26 mouse cellular contexts compared by ENCODE assay signal in the genomic region with DNA sequence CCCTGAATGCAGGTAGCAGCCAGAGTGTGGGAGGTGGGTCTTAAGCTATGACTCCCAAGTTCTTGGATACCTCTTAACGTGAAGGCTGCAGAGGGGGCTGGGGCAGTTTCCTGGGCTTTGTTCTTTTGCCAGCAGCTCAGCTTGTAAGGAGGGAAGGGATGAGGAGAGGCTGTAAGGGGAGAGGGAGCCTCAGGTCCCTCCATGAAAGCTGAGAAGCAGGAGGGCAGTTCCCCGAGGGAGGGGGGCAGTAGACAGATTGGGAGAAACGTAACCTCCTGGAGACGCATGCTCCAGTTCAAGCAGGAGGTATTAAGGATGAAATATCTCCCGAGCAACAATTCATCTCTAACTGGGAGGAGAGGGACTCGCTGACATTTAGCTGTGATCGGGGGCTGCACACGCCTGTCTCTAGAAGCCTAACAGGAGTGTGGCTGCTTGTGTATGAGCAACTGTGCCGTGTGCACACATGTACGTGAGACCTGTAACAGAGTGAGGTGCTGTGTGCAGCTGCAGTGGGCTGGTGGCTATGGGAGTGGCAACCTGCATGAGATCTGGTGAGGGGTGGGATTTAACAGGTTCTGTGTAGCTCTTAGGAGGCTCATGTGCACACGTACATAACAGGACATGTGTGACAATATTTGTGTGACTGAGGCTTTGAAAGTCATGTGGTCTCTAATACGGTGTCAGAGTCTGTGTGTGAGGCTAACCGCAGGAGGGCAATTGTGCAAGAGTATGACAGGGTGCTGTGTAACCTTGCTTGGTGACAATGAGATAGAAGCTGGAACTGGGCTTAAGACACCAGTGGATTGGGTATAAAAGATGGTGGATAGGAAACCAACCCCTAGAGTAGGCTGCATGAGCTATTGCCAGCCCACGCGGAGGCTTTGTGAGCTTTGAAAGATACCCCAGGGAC. TPM values are rescaled to one million over a fixed set of nuclear protein-coding genes. Genes with fewer than 3 reads are reported as not detected.
A peak's percentile ranks its signal among the peaks of the same experiment; 100 is the strongest.
DNase-seq lines count a peak whose midpoint lies in the region; ATAC-seq and TF ChIP-seq lines count a peak whose summit lies in the region.
"Had no signal": no experiment of that assay in that cellular context is flagged by ENCODE, and none has a peak within 500 bp of the region (broad histone marks: within the 10 kb centered on the region; RNA-seq: fewer than 3 reads in every experiment).

No protein-coding gene starts in this region.

- no peak overlapping the region for H3K4me2 ChIP-seq in hindbrain, postnatal 0 days (ENCODE audit: low read depth, low read length)
- H3K4me2 ChIP-seq in hindbrain, embryonic 12.5 days (replicated peaks): no peak overlapping the region
- peak overlapping the region; percentile 13 for H3K4me2 ChIP-seq in limb, embryonic 12.5 days
- H3K4me2 ChIP-seq: heart, embryonic 11.5 days; liver, embryonic 13.5 days had no signal

- H3K79me2 ChIP-seq in C2C12 (ENCODE audit: control insufficient read depth, insufficient read depth): no peaks in the 10 kb centered on the region

- WGBS in hindbrain, postnatal 0 days: 49% methylated on average over 15 of the region's 15 CpGs
- 53% methylated on average over 15 of the region's 15 CpGs for WGBS in hindbrain, embryonic 12.5 days
- WGBS in embryonic facial prominence, embryonic 10.5 days: 58% methylated on average over 15 of the region's 15 CpGs
- WGBS in limb, embryonic 12.5 days: 48% methylated on average over 15 of the region's 15 CpGs

- no peak overlapping the region for H3K9ac ChIP-seq in hindbrain, postnatal 0 days (replicated peaks; ENCODE audit: low read length)
- no peak overlapping the region for H3K9ac ChIP-seq in hindbrain, embryonic 12.5 days
- no peak overlapping the region for H3K9ac ChIP-seq in limb, embryonic 12.5 days (replicated peaks)
- H3K9ac ChIP-seq: liver, embryonic 13.5 days had no signal

- no peak overlapping the region for H3ac ChIP-seq in C2C12 (ENCODE audit: control insufficient read depth, insufficient read length, low read depth)

- no peaks in the 10 kb centered on the region for H3K36me3 ChIP-seq in hindbrain, postnatal 0 days (ENCODE audit: insufficient read depth, low read length)
- no peaks in the 10 kb centered on the region for H3K36me3 ChIP-seq in hindbrain, embryonic 12.5 days
- H3K36me3 ChIP-seq in C2C12 (ENCODE audit: control insufficient read depth, insufficient read depth): no peaks in the 10 kb centered on the region
- no peaks in the 10 kb centered on the region for H3K36me3 ChIP-seq in embryonic facial prominence, embryonic 10.5 days (replicated peaks)
- no peaks in the 10 kb centered on the region for H3K36me3 ChIP-seq in limb, embryonic 12.5 days
- H3K36me3 ChIP-seq: liver, embryonic 13.5 days had no signal

- H3K4me1 ChIP-seq in hindbrain, postnatal 0 days (ENCODE audit: insufficient read depth, low read length): no peaks in the 10 kb centered on the region
- H3K4me1 ChIP-seq in hindbrain, embryonic 12.5 days: peaks cover 9% of the 10 kb centered on the region; the same call in 1 of the 2 replicates
- H3K4me1 ChIP-seq in embryonic facial prominence, embryonic 10.5 days: peaks cover 18% of the 10 kb centered on the region
- peaks cover 12% of the 10 kb centered on the region for H3K4me1 ChIP-seq in limb, embryonic 12.5 days (replicated peaks)
- H3K4me1 ChIP-seq: liver, embryonic 13.5 days had no signal

- no peaks in the 10 kb centered on the region for H3K9me3 ChIP-seq in hindbrain, postnatal 0 days (ENCODE audit: low read length)
- no peaks in the 10 kb centered on the region for H3K9me3 ChIP-seq in hindbrain, embryonic 12.5 days (replicated peaks)
- no peaks in the 10 kb centered on the region for H3K9me3 ChIP-seq in embryonic facial prominence, embryonic 10.5 days
- no peaks in the 10 kb centered on the region for H3K9me3 ChIP-seq in limb, embryonic 12.5 days
- H3K9me3 ChIP-seq: liver, embryonic 13.5 days had no signal

- H3K79me3 ChIP-seq in C2C12 (ENCODE audit: low read depth): no peaks in the 10 kb centered on the region

- H3K4me3 ChIP-seq in hindbrain, postnatal 0 days (ENCODE audit: low read length): no peak overlapping the region
- no peak overlapping the region for H3K4me3 ChIP-seq in hindbrain, embryonic 12.5 days
- H3K4me3 ChIP-seq in C2C12 (ENCODE audit: insufficient read depth, poor library complexity, severe bottlenecking): no peak overlapping the region
- H3K4me3 ChIP-seq in embryonic facial prominence, embryonic 10.5 days: no peak overlapping the region
- H3K4me3 ChIP-seq in limb, embryonic 12.5 days (replicated peaks): no peak overlapping the region
- H3K4me3 ChIP-seq: liver, embryonic 13.5 days had no signal

- no peaks in the 10 kb centered on the region for H3K27me3 ChIP-seq in hindbrain, postnatal 0 days (ENCODE audit: insufficient read depth, low read length)
- H3K27me3 ChIP-seq in hindbrain, embryonic 12.5 days: peaks cover 34% of the 10 kb centered on the region
- peaks cover 30% of the 10 kb centered on the region for H3K27me3 ChIP-seq in C2C12 (ENCODE audit: control insufficient read depth, insufficient read depth, insufficient read length)
- peaks cover 47% of the 10 kb centered on the region for H3K27me3 ChIP-seq in embryonic facial prominence, embryonic 10.5 days (replicated peaks; ENCODE audit: low read depth, poor library complexity, severe bottlenecking)
- H3K27me3 ChIP-seq in limb, embryonic 12.5 days: peaks cover 18% of the 10 kb centered on the region

- no peak for DNase-seq in hindbrain, postnatal 0 days (ENCODE audit: low spot score)
- DNase-seq in embryonic facial prominence, embryonic 10.5 days (ENCODE audit: low spot score): no peak
- DNase-seq in layer of hippocampus, postnatal 36 days: no peak
- no peak for DNase-seq in spleen, postnatal 10 days (ENCODE audit: low spot score in 2 of 2)
- DNase-seq in cerebellum, postnatal 14 days: no peak
- DNase-seq: adrenal gland, adult 2 months; cerebellum, adult 9-11 months; embryo, embryonic 11 days; gastrocnemius, postnatal 36 days; heart, postnatal 36 days; kidney, postnatal 36 days; liver, embryonic 13.5 days; right cerebral cortex, postnatal 25 days; thymus, postnatal 4 days had no signal

- no peak overlapping the region for H3K27ac ChIP-seq in hindbrain, postnatal 0 days
- no peak overlapping the region for H3K27ac ChIP-seq in hindbrain, embryonic 12.5 days
- peak overlapping the region; percentile 20; the same call in 1 of the 2 replicates for H3K27ac ChIP-seq in embryonic facial prominence, embryonic 10.5 days (replicated peaks)
- H3K27ac ChIP-seq in limb, embryonic 12.5 days: 0 out of 2 replicates have a peak overlapping the region, but pooled peaks have one; percentile 18
- H3K27ac ChIP-seq: liver, embryonic 13.5 days had no signal

- peak; percentile 51 for ATAC-seq in hindbrain, postnatal 0 days
- ATAC-seq in hindbrain, embryonic 12.5 days (ENCODE audit: low FRiP score): no peak
- ATAC-seq in limb, embryonic 12.5 days (ENCODE audit: insufficient number of reproducible peaks, insufficient read depth, low FRiP score, low TSS enrichment, low read depth): no peak
- ATAC-seq: CD4-positive, CD25-positive, alpha-beta regulatory T cell, adult 4 months; midbrain, embryonic 16.5 days had no signal

- no peak for TF ChIP-seq CTCF in hindbrain, postnatal 0 days (IDR thresholded peaks at IDR 0.05; ENCODE audit: low read depth)
- no peak for TF ChIP-seq CTCF in C2C12 (IDR thresholded peaks at IDR 0.05; ENCODE audit: control insufficient read depth, insufficient read depth, insufficient read length)

TF ChIP-seq in C2C12, 6 proteins besides CTCF, POLR2A, EP300 and RAD21:
- no peak for TF ChIP-seq MYOD1 (IDR thresholded peaks at IDR 0.05; ENCODE audit: control insufficient read depth, insufficient read length, low read depth)
- TF ChIP-seq MYOG (IDR thresholded peaks at IDR 0.05; ENCODE audit: control insufficient read depth, extremely low read depth, insufficient read length): no peak
- peak; percentile 35 for TF ChIP-seq CEBPB (IDR thresholded peaks at IDR 0.05; ENCODE audit: low read depth)
- TF ChIP-seq USF1 (IDR thresholded peaks at IDR 0.05; ENCODE audit: low read depth): no peak

RNA-seq across cellular contexts. Expression of gene Lbx1, which starts 22.1 kb away (rescaled TPM):
- total RNA-seq in hindbrain, postnatal 0 days (2014; rRNA removed): 27.0 and 32.2 TPM in 2 replicates
- polyA plus RNA-seq in hindbrain, postnatal 0 days (2015; fragmentation: Nextera tagmentation; extraction: Ambion mirVana): 9.2 and 9.6 TPM in 2 replicates
- 10.8 and 18.8 TPM in 2 replicates for polyA plus RNA-seq in hindbrain, embryonic 12.5 days (2016; fragmentation: Nextera tagmentation; extraction: Ambion mirVana)
- polyA plus RNA-seq in C2C12 (2012; fragmentation: generic; extraction: Trizol): 0.02 TPM
- 0.22 and 0.40 TPM in 2 replicates for polyA plus RNA-seq in embryonic facial prominence, embryonic 10.5 days (2016; fragmentation: Nextera tagmentation; extraction: Ambion mirVana)
- 2.8 and 3.1 TPM in 2 replicates for polyA plus RNA-seq in limb, embryonic 12.5 days (2016; fragmentation: Nextera tagmentation; extraction: Ambion mirVana)
- not detected for total RNA-seq in layer of hippocampus, postnatal 36 days (2021)
- total RNA-seq: layer of hippocampus, postnatal 25 days; left cerebral cortex, postnatal 25 days; MEL had no signal
- polyA plus RNA-seq: adrenal gland, adult 2 months; CD4-positive, CD25-positive, alpha-beta regulatory T cell, adult 4 months; intestine, embryonic 14.5 days; liver, embryonic 13.5 days; lung, embryonic 16.5 days; testis, adult 2 months had no signal

Comparison
In these comparisons a context has a peak if more than half of its experiments do, and no peak if none do; other contexts are left out.
1. H3K27ac ChIP-seq: peak in embryonic facial prominence, embryonic 10.5 days (single experiment) and limb, embryonic 12.5 days (single experiment); none in hindbrain, postnatal 0 days (single experiment) and hindbrain, embryonic 12.5 days (single experiment).